Mouse (Mus musculus): ENCODE data around the gene Itgb2l. TPM values are rescaled to one million over a fixed set of nuclear protein-coding genes. Genes with fewer than 3 reads are reported as not detected.

Gene Itgb2l
- polyA plus RNA-seq, 1 experiment: 1.5 TPM

DNA sequence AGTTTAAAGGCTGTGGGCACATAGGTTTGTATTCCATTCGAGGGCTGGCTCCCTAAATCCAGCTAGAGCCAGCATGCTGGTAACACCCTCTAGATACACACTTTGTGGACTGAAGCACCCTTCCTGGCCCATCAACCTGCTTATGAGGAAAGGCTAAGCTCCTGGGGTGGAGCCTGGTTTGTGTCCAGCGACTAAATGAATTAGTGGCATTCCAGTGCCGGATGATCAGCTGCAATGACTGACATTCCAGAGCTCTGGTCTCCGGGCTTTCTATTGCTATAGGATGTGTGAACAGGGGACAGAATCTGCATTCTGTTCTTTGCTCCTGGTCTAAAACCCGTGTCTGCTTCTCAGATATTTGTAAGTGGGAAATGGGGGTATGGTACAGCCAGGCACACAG lies 28.9 kb upstream of the Itgb2l start:
- Histone ChIP-seq H3K27ac (ENCODE audit: insufficient read depth, low read length) (no peak overlapping the region), H3K4me1 (ENCODE audit: control insufficient read depth, insufficient read depth, insufficient read length) (no peaks in the 10 kb centered on the region; the same call in 1 of the 2 replicates), H3K27me3 (ENCODE audit: control insufficient read depth, insufficient read depth, low read length) (no peaks in the 10 kb centered on the region), H3K4me3 (ENCODE audit: extremely low read depth, insufficient read depth, insufficient read length) (no peak overlapping the region), H3K36me3 (ENCODE audit: control insufficient read depth, insufficient read depth, low read length) (no peaks in the 10 kb centered on the region)
- TF ChIP-seq CTCF (IDR thresholded peaks at IDR 0.05; ENCODE audit: extremely low read depth, insufficient read depth, insufficient read length, insufficient replicate concordance) (no peak), POLR2A (IDR thresholded peaks at IDR 0.05; ENCODE audit: low read depth, low read length) (no peak)
- 65% methylated on average over 5 of the region's 5 CpGs for WGBS
- no peak for DNase-seq (ENCODE audit: low read depth in 1 of 2, low spot score in 2 of 2)

DNA sequence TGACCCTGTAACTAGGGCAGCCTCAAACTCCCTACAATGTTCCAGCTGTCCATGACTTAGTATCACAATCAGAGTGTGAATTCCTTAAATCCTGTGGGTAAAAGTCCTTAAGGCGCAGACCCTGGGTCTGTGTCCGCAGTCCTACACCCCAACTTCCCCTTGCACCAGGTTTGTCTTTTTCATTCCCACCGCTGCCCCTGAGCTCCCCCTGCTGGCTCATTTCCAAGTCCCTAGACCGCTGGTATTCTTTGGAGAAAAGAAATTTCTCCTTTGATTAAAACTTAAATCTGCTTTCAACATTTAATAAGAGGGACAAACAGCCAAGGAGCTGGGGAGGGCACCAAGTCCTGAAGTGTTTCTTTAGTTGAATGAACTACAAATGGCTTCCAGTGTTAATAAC lies 26.2 kb upstream of the Itgb2l start:
- peak; percentile 14 to 69 for DNase-seq (ENCODE audit: low read depth in 1 of 2, low spot score in 2 of 2)
- WGBS: 13% methylated on average over 4 of the region's 4 CpGs

DNA sequence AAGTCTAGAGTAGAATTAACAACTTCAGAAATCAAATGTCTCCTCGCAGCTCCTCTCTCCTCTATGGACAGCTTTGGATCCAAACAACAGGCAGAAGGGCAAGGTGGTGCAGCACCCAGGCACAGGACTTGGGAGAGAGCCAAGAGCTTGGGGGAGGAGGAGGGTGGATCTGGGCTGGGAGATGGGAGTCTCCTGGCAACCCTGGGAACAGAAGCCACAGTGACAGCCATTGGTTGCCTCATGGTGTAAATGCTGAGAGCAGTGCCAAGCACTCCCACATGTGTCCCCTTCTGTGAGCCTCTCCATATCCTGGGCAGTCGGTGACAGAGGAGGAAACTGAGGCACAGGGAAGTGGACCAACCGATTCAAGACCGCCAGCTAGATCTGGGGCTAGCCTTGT lies 25.3 kb upstream of the Itgb2l start:
- Histone ChIP-seq H3K27ac (ENCODE audit: insufficient read depth, low read length) (no peak overlapping the region), H3K4me3 (ENCODE audit: extremely low read depth, insufficient read depth, insufficient read length) (no peak overlapping the region), H3K4me1 (ENCODE audit: control insufficient read depth, insufficient read depth, insufficient read length) (no peaks in the 10 kb centered on the region; the same call in 1 of the 2 replicates), H3K36me3 (ENCODE audit: control insufficient read depth, insufficient read depth, low read length) (no peaks in the 10 kb centered on the region), H3K27me3 (ENCODE audit: control insufficient read depth, insufficient read depth, low read length) (no peaks in the 10 kb centered on the region)
- no peak for DNase-seq (ENCODE audit: low read depth in 1 of 2, low spot score in 2 of 2)
- WGBS: 78% methylated on average over 4 of the region's 4 CpGs
- TF ChIP-seq POLR2A (IDR thresholded peaks at IDR 0.05; ENCODE audit: low read depth, low read length) (no peak), CTCF (IDR thresholded peaks at IDR 0.05; ENCODE audit: extremely low read depth, insufficient read depth, insufficient read length, insufficient replicate concordance) (no peak)

More for the DNA sequence above, 26.2 kb upstream of the Itgb2l start:
- Histone ChIP-seq H3K36me3 (ENCODE audit: control insufficient read depth, insufficient read depth, low read length) (no peaks in the 10 kb centered on the region), H3K4me1 (ENCODE audit: control insufficient read depth, insufficient read depth, insufficient read length) (no peaks in the 10 kb centered on the region; the same call in 1 of the 2 replicates), H3K27ac (ENCODE audit: insufficient read depth, low read length) (no peak overlapping the region), H3K4me3 (ENCODE audit: extremely low read depth, insufficient read depth, insufficient read length) (no peak overlapping the region), H3K27me3 (ENCODE audit: control insufficient read depth, insufficient read depth, low read length) (no peaks in the 10 kb centered on the region)
- TF ChIP-seq CTCF (IDR thresholded peaks at IDR 0.05; ENCODE audit: extremely low read depth, insufficient read depth, insufficient read length, insufficient replicate concordance) (peak; percentile 35; the same call in 1 of the 2 replicates), POLR2A (IDR thresholded peaks at IDR 0.05; ENCODE audit: low read depth, low read length) (no peak)

DNA sequence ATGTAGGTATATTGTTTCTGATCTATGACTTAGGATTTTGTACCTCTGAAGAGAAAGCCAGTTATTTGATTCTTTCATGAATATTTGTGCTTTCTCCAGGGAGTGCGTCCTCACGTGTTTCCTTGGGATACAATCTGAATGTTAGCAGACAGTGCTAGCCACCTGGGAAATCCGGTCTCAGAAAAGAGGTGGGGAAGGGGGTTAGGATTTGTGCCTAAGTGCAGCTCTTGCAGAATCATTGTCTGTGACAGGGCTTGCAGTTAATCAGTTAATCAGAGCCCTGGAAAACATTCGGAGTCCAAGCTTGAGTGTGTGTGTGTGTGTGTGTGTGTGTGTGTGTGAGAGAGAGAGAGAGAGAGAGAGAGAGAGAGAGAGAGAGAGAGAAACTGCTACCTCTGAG lies 24.6 kb upstream of the Itgb2l start:
- Histone ChIP-seq H3K27ac (ENCODE audit: insufficient read depth, low read length) (no peak overlapping the region), H3K36me3 (ENCODE audit: control insufficient read depth, insufficient read depth, low read length) (no peaks in the 10 kb centered on the region), H3K4me3 (ENCODE audit: extremely low read depth, insufficient read depth, insufficient read length) (no peak overlapping the region), H3K27me3 (ENCODE audit: control insufficient read depth, insufficient read depth, low read length) (no peaks in the 10 kb centered on the region), H3K4me1 (ENCODE audit: control insufficient read depth, insufficient read depth, insufficient read length) (no peaks in the 10 kb centered on the region; the same call in 1 of the 2 replicates)
- no peak for DNase-seq (ENCODE audit: low read depth in 1 of 2, low spot score in 2 of 2)
- 76% methylated on average over 4 of the region's 4 CpGs for WGBS
- TF ChIP-seq POLR2A (IDR thresholded peaks at IDR 0.05; ENCODE audit: low read depth, low read length) (no peak), CTCF (IDR thresholded peaks at IDR 0.05; ENCODE audit: extremely low read depth, insufficient read depth, insufficient read length, insufficient replicate concordance) (no peak)

- Histone ChIP-seq H3K36me3 (ENCODE audit: control insufficient read depth, insufficient read depth, low read length) (no peaks in the 10 kb centered on the region), H3K4me3 (ENCODE audit: extremely low read depth, insufficient read depth, insufficient read length) (peak within 1 kb of the TSS; percentile 7; the same call in 1 of the 2 replicates), H3K27me3 (ENCODE audit: control insufficient read depth, insufficient read depth, low read length) (no peaks in the 10 kb centered on the region), H3K27ac (ENCODE audit: insufficient read depth, low read length) (no peak within 1 kb of the TSS), H3K4me1 (ENCODE audit: control insufficient read depth, insufficient read depth, insufficient read length) (no peaks in the 10 kb centered on the region; the same call in 1 of the 2 replicates)
- 13% methylated on average over 8 of the region's 8 CpGs for WGBS
- peak; percentile 23 to 77 for DNase-seq (ENCODE audit: low read depth in 1 of 2, low spot score in 2 of 2)
- TF ChIP-seq CTCF (IDR thresholded peaks at IDR 0.05; ENCODE audit: extremely low read depth, insufficient read depth, insufficient read length, insufficient replicate concordance) (peak; percentile 93; the same call in 1 of the 2 replicates), POLR2A (IDR thresholded peaks at IDR 0.05; ENCODE audit: low read depth, low read length) (no peak)
These were observed 24.0 kb upstream of the Itgb2l start, which contains the start of gene Pcp4 for GRCm38 (mm10) chr16:96467445-96467844. Pcp4 (plus strand) TSS chr16:96467606.

GRCm38 (mm10) chr16:96460788-96461187 lies 17.4 kb upstream of the Itgb2l start:
- Histone ChIP-seq H3K27me3 (ENCODE audit: control insufficient read depth, insufficient read depth, low read length) (no peaks in the 10 kb centered on the region), H3K4me3 (ENCODE audit: extremely low read depth, insufficient read depth, insufficient read length) (no peak overlapping the region), H3K36me3 (ENCODE audit: control insufficient read depth, insufficient read depth, low read length) (no peaks in the 10 kb centered on the region), H3K27ac (ENCODE audit: insufficient read depth, low read length) (no peak overlapping the region), H3K4me1 (ENCODE audit: control insufficient read depth, insufficient read depth, insufficient read length) (no peaks in the 10 kb centered on the region)
- 64% methylated on average over 3 of the region's 3 CpGs for WGBS
- TF ChIP-seq CTCF (IDR thresholded peaks at IDR 0.05; ENCODE audit: extremely low read depth, insufficient read depth, insufficient read length, insufficient replicate concordance): no peak
- no peak for TF ChIP-seq POLR2A (IDR thresholded peaks at IDR 0.05; ENCODE audit: low read depth, low read length)
- DNase-seq (ENCODE audit: low read depth in 1 of 2, low spot score in 2 of 2): no peak

GRCm38 (mm10) chr16:96459356-96459755 lies 15.9 kb upstream of the Itgb2l start:
- no peaks in the 10 kb centered on the region for H3K27me3 ChIP-seq (ENCODE audit: control insufficient read depth, insufficient read depth, low read length)
- no peak overlapping the region for H3K27ac ChIP-seq (ENCODE audit: insufficient read depth, low read length)
- DNase-seq (ENCODE audit: low read depth in 1 of 2, low spot score in 2 of 2): no peak
- H3K4me3 ChIP-seq (ENCODE audit: extremely low read depth, insufficient read depth, insufficient read length): no peak overlapping the region
- WGBS: 73% methylated on average over 2 of the region's 2 CpGs
- no peaks in the 10 kb centered on the region for H3K36me3 ChIP-seq (ENCODE audit: control insufficient read depth, insufficient read depth, low read length)
- TF ChIP-seq CTCF (IDR thresholded peaks at IDR 0.05; ENCODE audit: extremely low read depth, insufficient read depth, insufficient read length, insufficient replicate concordance): no peak
- TF ChIP-seq POLR2A (IDR thresholded peaks at IDR 0.05; ENCODE audit: low read depth, low read length): no peak
- no peaks in the 10 kb centered on the region for H3K4me1 ChIP-seq (ENCODE audit: control insufficient read depth, insufficient read depth, insufficient read length)

Measured in spleen, adult 2 months (tissue).